Mouse (Mus musculus): ENCODE measurements around the gene Tas2r110. TPM values are rescaled to one million over a fixed set of nuclear protein-coding genes. Genes with fewer than 3 reads are reported as not detected.

Tas2r110 gene
- not detected in 2 replicates for polyA plus RNA-seq (2015; fragmentation: Nextera tagmentation; extraction: Ambion mirVana)

DNA sequence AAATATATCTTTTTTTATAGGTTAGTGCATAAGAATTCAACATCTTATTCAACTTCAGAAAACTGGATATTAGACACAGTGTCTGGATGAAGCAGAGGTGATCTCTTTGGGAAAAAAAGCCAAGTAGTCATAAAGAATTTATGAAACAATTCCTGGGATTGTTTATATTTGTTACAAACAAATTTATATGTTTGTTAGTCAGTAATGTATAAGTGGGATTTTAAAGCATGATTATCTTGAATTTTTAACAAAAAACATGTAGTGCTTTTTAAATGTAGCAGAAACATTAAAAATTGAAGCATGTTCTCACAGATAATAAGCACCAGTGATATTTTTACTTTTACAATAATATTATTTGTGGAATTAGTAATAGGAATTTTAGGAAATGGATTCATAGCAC is at the start of gene Tas2r110:
Gene Tas2r110 (plus strand): TSS at position 301 of the 400 bp plus-strand sequence.
- Histone ChIP-seq H3K4me2 (no peak within 1 kb of the TSS), H3K36me3 (no peaks in the 10 kb centered on the region), H3K9ac (no peak within 1 kb of the TSS), H3K9me3 (no peaks in the 10 kb centered on the region), H3K27ac (no peak within 1 kb of the TSS), H3K27me3 (replicated peaks) (no peaks in the 10 kb centered on the region), H3K4me1 (no peaks in the 10 kb centered on the region), H3K4me3 (replicated peaks) (no peak within 1 kb of the TSS)
- no peak for ATAC-seq (ENCODE audit: insufficient read depth, low FRiP score, low read depth)

DNA sequence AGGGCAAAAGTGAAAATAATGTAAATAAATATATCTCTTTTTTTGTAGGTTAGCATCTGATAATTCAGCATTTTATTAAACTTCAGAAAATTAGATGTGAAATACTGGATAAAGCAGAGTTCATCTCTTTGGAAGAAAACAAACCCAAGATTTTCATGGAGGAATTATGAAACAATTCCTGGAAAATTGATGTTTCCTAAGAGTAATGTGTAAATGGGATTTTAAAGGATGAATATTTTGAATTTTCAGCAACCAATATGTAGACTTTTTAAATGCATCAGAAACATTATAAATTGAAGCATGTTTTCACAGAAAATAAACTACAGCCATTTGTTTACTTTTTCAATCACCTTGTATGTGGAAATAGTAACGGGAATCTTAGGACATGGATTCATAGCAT is 21.0 kb upstream of the Tas2r110 start, which contains the start of gene Tas2r123:
Gene Tas2r123 (plus strand): TSS at position 301 of the 400 bp plus-strand sequence.
- 65% methylated on average over 1 of the region's 1 CpGs for WGBS

DNA sequence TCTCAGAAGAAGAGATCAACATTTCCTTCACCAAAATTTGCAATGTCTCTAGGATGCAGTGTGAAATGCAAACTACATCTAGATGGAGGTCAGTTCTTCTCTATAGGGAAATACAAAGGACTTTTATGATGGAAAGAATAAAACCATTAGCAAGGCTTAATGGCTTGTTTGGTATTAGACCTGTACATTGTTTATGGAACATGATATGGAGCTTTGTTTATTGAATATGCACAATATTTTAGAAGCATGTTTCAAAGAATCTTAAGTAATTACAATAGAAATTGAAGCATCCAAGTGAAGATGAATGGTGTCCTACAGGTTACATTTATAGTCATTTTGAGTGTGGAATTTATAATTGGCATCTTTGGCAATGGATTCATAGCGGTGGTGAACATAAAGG is 12.7 kb upstream of the Tas2r110 start, which contains the start of gene Tas2r116:
Gene Tas2r116 (plus strand): TSS at position 301 of the 400 bp plus-strand sequence.
- no peak for ATAC-seq (ENCODE audit: insufficient read depth, low FRiP score, low read depth)
- 77% methylated on average over 1 of the region's 1 CpGs for WGBS
- H3K9ac ChIP-seq = no peak within 1 kb of the TSS
- H3K4me3 ChIP-seq (replicated peaks) = no peak within 1 kb of the TSS
- no peaks in the 10 kb centered on the region for H3K9me3 ChIP-seq
- no peaks in the 10 kb centered on the region for H3K36me3 ChIP-seq
- no peak within 1 kb of the TSS for H3K4me2 ChIP-seq
- H3K4me1 ChIP-seq = no peaks in the 10 kb centered on the region
- no peaks in the 10 kb centered on the region for H3K27me3 ChIP-seq (replicated peaks)
- H3K27ac ChIP-seq = no peak within 1 kb of the TSS

More for the DNA sequence above, 21.0 kb upstream of the Tas2r110 start, which contains the start of gene Tas2r123:
- Histone ChIP-seq H3K36me3 (no peaks in the 10 kb centered on the region), H3K4me3 (replicated peaks) (no peak within 1 kb of the TSS), H3K9ac (no peak within 1 kb of the TSS), H3K27ac (no peak within 1 kb of the TSS), H3K4me2 (no peak within 1 kb of the TSS), H3K27me3 (replicated peaks) (no peaks in the 10 kb centered on the region), H3K4me1 (no peaks in the 10 kb centered on the region), H3K9me3 (no peaks in the 10 kb centered on the region)
- ATAC-seq (ENCODE audit: insufficient read depth, low FRiP score, low read depth) = no peak

DNA sequence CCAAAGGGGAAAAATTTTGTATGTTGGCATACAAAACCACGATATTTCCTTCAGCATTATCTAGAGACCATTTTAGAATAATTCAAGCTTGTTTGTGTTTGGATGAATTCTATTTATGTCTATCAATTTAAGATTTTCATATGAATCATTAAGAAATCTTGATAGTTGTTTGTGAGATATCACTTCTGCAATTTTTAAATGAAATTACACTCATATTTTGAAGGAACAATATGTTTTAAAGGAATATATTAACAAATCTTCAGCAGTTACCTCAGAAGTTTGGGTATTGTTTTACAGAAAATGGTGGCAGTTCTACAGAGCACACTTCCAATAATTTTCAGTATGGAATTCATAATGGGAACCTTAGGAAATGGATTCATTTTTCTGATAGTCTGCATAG is 24.9 kb downstream of the Tas2r110 start, which contains the start of gene Tas2r113:
Gene Tas2r113 (plus strand): TSS at position 301 of the 400 bp plus-strand sequence.
- no peaks in the 10 kb centered on the region for H3K27me3 ChIP-seq (replicated peaks)
- H3K27ac ChIP-seq = no peak within 1 kb of the TSS
- no peak for ATAC-seq (ENCODE audit: insufficient read depth, low FRiP score, low read depth)
- no peaks in the 10 kb centered on the region for H3K4me1 ChIP-seq
- no peak within 1 kb of the TSS for H3K4me3 ChIP-seq (replicated peaks)
- H3K36me3 ChIP-seq = no peaks in the 10 kb centered on the region
- H3K9ac ChIP-seq = no peak within 1 kb of the TSS
- H3K9me3 ChIP-seq = no peaks in the 10 kb centered on the region
- 74% methylated on average over 1 of the region's 1 CpGs for WGBS
- no peak within 1 kb of the TSS for H3K4me2 ChIP-seq

DNA sequence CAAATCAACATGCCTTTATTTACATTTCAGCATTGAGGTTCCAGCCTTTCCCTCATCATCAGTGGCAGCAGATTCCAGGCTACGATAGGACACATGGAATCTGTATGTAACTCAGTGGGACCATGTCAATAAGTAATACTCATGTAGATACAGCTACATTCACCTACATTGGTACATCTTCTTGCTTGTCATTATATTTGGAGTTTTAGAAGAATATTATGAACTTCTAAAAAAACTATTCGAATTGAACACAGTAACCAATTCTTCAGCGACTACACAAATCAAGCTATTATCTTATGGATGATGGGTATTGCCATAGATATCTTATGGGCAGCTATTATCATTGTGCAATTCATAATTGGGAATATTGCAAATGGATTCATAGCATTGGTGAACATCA is 41.5 kb downstream of the Tas2r110 start, which contains the start of gene Tas2r125:
Gene Tas2r125 (plus strand): TSS at position 301 of the 400 bp plus-strand sequence.
- H3K9ac ChIP-seq = no peak within 1 kb of the TSS
- 80% methylated on average over 3 of the region's 3 CpGs for WGBS

More for the DNA sequence above, 41.5 kb downstream of the Tas2r110 start, which contains the start of gene Tas2r125:
- Histone ChIP-seq H3K4me1 (no peaks in the 10 kb centered on the region), H3K9me3 (no peaks in the 10 kb centered on the region), H3K36me3 (no peaks in the 10 kb centered on the region), H3K27me3 (replicated peaks) (no peaks in the 10 kb centered on the region), H3K27ac (no peak within 1 kb of the TSS), H3K4me3 (replicated peaks) (no peak within 1 kb of the TSS), H3K4me2 (no peak within 1 kb of the TSS)
- ATAC-seq (ENCODE audit: insufficient read depth, low FRiP score, low read depth) = no peak

Other genes with a start within 250 kb of the Tas2r110 start
- not detected in 2 replicates for gene A630073D07Rik, start 216.5 kb upstream of the Tas2r110 start, polyA plus RNA-seq (2015; fragmentation: Nextera tagmentation; extraction: Ambion mirVana)
- not detected in 2 replicates for gene Tas2r120, start 211.1 kb upstream of the Tas2r110 start, polyA plus RNA-seq (2015; fragmentation: Nextera tagmentation; extraction: Ambion mirVana)
- gene Tas2r121, start 167.0 kb upstream of the Tas2r110 start, polyA plus RNA-seq (2015; fragmentation: Nextera tagmentation; extraction: Ambion mirVana) = not detected in 2 replicates
- not detected in 2 replicates for gene Tas2r122, start 156.1 kb upstream of the Tas2r110 start, polyA plus RNA-seq (2015; fragmentation: Nextera tagmentation; extraction: Ambion mirVana)
- not detected in 2 replicates for gene Tas2r115, start 130.0 kb upstream of the Tas2r110 start, polyA plus RNA-seq (2015; fragmentation: Nextera tagmentation; extraction: Ambion mirVana)
- not detected in 2 replicates for gene Tas2r124, start 113.3 kb upstream of the Tas2r110 start, polyA plus RNA-seq (2015; fragmentation: Nextera tagmentation; extraction: Ambion mirVana)
- gene Tas2r102, start 105.9 kb upstream of the Tas2r110 start, polyA plus RNA-seq (2015; fragmentation: Nextera tagmentation; extraction: Ambion mirVana) = not detected in 2 replicates
- gene Tas2r136, start 89.8 kb upstream of the Tas2r110 start, polyA plus RNA-seq (2015; fragmentation: Nextera tagmentation; extraction: Ambion mirVana) = not detected in 2 replicates
- gene Tas2r117, start 65.2 kb upstream of the Tas2r110 start, polyA plus RNA-seq (2015; fragmentation: Nextera tagmentation; extraction: Ambion mirVana) = not detected in 2 replicates
- not detected in 2 replicates for gene Tas2r123, start 20.9 kb upstream of the Tas2r110 start, polyA plus RNA-seq (2015; fragmentation: Nextera tagmentation; extraction: Ambion mirVana)
- not detected in 2 replicates for gene Tas2r116, start 12.6 kb upstream of the Tas2r110 start, polyA plus RNA-seq (2015; fragmentation: Nextera tagmentation; extraction: Ambion mirVana)
- not detected in 2 replicates for gene Tas2r113, start 25.0 kb downstream of the Tas2r110 start, polyA plus RNA-seq (2015; fragmentation: Nextera tagmentation; extraction: Ambion mirVana)
- not detected in 2 replicates for gene Tas2r125, start 41.6 kb downstream of the Tas2r110 start, polyA plus RNA-seq (2015; fragmentation: Nextera tagmentation; extraction: Ambion mirVana)
- gene Tas2r129, start 83.1 kb downstream of the Tas2r110 start, polyA plus RNA-seq (2015; fragmentation: Nextera tagmentation; extraction: Ambion mirVana) = not detected in 2 replicates
- gene Tas2r131, start 89.9 kb downstream of the Tas2r110 start, polyA plus RNA-seq (2015; fragmentation: Nextera tagmentation; extraction: Ambion mirVana) = not detected in 2 replicates
- not detected in 2 replicates for gene Tas2r109, start 113.0 kb downstream of the Tas2r110 start, polyA plus RNA-seq (2015; fragmentation: Nextera tagmentation; extraction: Ambion mirVana)
- gene Tas2r103, start 169.1 kb downstream of the Tas2r110 start, polyA plus RNA-seq (2015; fragmentation: Nextera tagmentation; extraction: Ambion mirVana) = not detected in 2 replicates
- gene Tas2r140, start 187.8 kb downstream of the Tas2r110 start, polyA plus RNA-seq (2015; fragmentation: Nextera tagmentation; extraction: Ambion mirVana) = not detected in 2 replicates
- 87.3 and 88.4 TPM in 2 replicates for gene Smim10l1, start 236.9 kb downstream of the Tas2r110 start, polyA plus RNA-seq (2015; fragmentation: Nextera tagmentation; extraction: Ambion mirVana)

Data from stomach, embryonic 15.5 days (tissue).